Comparison of ENCODE assay signal across 8 mouse cellular contexts in the genomic region with DNA sequence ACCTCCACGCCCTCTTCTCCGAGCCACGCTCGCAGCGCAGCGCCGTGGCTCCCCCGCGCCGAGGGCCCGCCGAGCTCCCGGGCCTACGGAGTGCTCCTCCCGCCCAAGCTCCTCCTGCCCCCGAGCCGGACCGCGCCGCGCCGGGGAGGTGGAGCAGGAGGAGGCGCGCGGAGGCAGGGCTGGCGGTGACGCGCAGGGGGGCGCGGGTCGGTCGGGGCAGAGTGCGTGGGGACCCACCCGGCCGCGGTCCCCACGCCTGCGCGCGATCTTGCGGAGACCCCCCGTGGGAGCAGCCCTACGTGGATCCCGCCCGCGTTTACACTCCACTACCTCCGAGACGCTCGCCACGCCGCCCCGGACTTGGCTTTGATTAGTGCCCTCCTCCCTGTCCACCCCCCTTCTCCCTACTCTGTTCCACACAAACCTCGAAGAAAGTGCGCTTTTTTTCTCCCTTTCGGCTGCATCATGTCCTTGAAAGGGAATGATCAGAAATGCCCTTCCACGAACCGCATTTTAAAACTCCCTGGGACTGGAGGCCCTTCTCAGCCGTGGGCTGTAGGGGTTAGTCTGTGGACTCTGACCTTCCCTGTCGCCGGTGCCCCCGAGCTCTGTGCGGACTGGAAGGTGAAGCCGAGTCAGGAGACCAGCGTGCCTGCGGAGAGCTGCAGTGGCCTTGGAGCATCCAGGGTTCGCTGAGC. TPM values are rescaled to one million over a fixed set of nuclear protein-coding genes. Genes with fewer than 3 reads are reported as not detected.
DNase-seq lines count a peak whose midpoint lies in the region; ATAC-seq lines count a peak whose summit lies in the region.

Gene Steap2, minus strand, starts transcription at position 623 of the 698 bp plus-strand sequence.

- H3K9me3 ChIP-seq in forebrain, embryonic 16.5 days (ENCODE audit: control insufficient read depth, low read length), result no peaks in the 10 kb centered on the region

- H3K27me3 ChIP-seq in forebrain, embryonic 16.5 days (replicated peaks; ENCODE audit: control insufficient read depth, insufficient read depth, low read length), result no peaks in the 10 kb centered on the region

- DNase-seq in NIH3T3 (ENCODE audit: low read depth), result peak; percentile 84
- DNase-seq in cerebellum, adult 11-12 months, result peak; percentile 59
- peak; percentile 8 for DNase-seq in heart, postnatal 25 days (ENCODE audit: low spot score)
- peak; percentile 21 to 25 for DNase-seq in layer of hippocampus, postnatal 25 days (ENCODE audit: extremely low spot score in 1 of 2, low spot score in 1 of 2)
- peak; percentile 15 for DNase-seq in lung, postnatal 25 days (ENCODE audit: low spot score)
- peak; percentile 34 to 58 for DNase-seq in right cerebral cortex, postnatal 10 days (ENCODE audit: low spot score in 2 of 2)
- DNase-seq in spleen, postnatal 4 days (ENCODE audit: low spot score in 2 of 2), result no peak

- peak within 1 kb of the TSS; percentile 82 for H3K9ac ChIP-seq in forebrain, embryonic 16.5 days (replicated peaks; ENCODE audit: low read depth, low read length)

- no peaks in the 10 kb centered on the region for H3K36me3 ChIP-seq in forebrain, embryonic 16.5 days (ENCODE audit: control insufficient read depth, insufficient read depth)

- no peak within 1 kb of the TSS for H3K27ac ChIP-seq in forebrain, embryonic 16.5 days (ENCODE audit: low read length)

- ATAC-seq in forebrain, embryonic 16.5 days, result peak; percentile 94

- H3K4me1 ChIP-seq in forebrain, embryonic 16.5 days (replicated peaks; ENCODE audit: control insufficient read depth, insufficient read depth, low read length), result 0 out of 2 replicates have a peak, but pooled peaks cover 4% of the 10 kb centered on the region

- peak within 1 kb of the TSS; percentile 63 for H3K4me3 ChIP-seq in forebrain, embryonic 16.5 days (replicated peaks; ENCODE audit: low read length)

- peak within 1 kb of the TSS; percentile 91 for H3K4me2 ChIP-seq in forebrain, embryonic 16.5 days (ENCODE audit: low read length)

- WGBS in forebrain, embryonic 16.5 days, result under 1% methylated on average over 66 of the region's 66 CpGs

- intact Hi-C loops in heart, postnatal 25 days (cut with DNase I), result no loop called here

RNA-seq across cellular contexts. Expression of gene Steap2, which starts in this region (rescaled TPM):
- 4.3 and 4.4 TPM in 2 replicates for polyA plus RNA-seq in forebrain, embryonic 16.5 days (2015; fragmentation: Nextera tagmentation; extraction: Ambion mirVana)
- under 1 TPM; 0.39 to 0.45 TPM for total RNA-seq in heart, postnatal 25 days (2021)
- total RNA-seq in layer of hippocampus, postnatal 25 days (2021), result 1 to 10 TPM; 6.7 to 6.9 TPM

Comparison
In these comparisons a context has a peak if more than half of its experiments do, and no peak if none do; other contexts are left out.
1. RNA of gene Steap2 (total RNA-seq): 6.7 to 6.9 TPM in layer of hippocampus, postnatal 25 days; 0.39 to 0.45 TPM in heart, postnatal 25 days; every median in the first group is over 4 times any median in the second.
2. Peak in DNase-seq in heart, postnatal 25 days; RNA of the gene not detected or under 1 TPM.
3. DNase-seq: peak in NIH3T3 (single experiment), cerebellum, adult 11-12 months (single experiment), layer of hippocampus, postnatal 25 days (2 of 2), lung, postnatal 25 days (single experiment) and right cerebral cortex, postnatal 10 days (2 of 2); none in spleen, postnatal 4 days (0 of 2).